Mouse (Mus musculus) intestine, embryonic 15.5 days (tissue): ENCODE results near the gene Map4k4. TPM values are rescaled to one million over a fixed set of nuclear protein-coding genes. Genes with fewer than 3 reads are reported as not detected.

ENCODE experiments used
- ATAC-seq: fragments of 200-750 bp; cut with Nextera tagmentation; 2 replicates; pipeline ENCODE4 v1.8.0; 2017; ENCODE audit warnings: moderate TSS enrichment, moderate library complexity
- H3K27ac ChIP-seq: fragments of 300-500 bp; sonication (generic); 2 replicates; pipeline ENCODE4 v1.5.1; 2015; ENCODE audit warnings: mild to moderate bottlenecking, inconsistent platforms
- H3K27me3 ChIP-seq: fragments of 300-500 bp; sonication (generic); replicated peaks from 2 replicates; pipeline ENCODE4 v1.6.1; 2015; ENCODE audit warnings: inconsistent platforms
- H3K36me3 ChIP-seq: fragments of 300-500 bp; sonication (generic); 2 replicates; pipeline ENCODE4 v1.6.1; 2015; ENCODE audit warnings: inconsistent platforms
- H3K4me1 ChIP-seq: fragments of 300-500 bp; sonication (generic); replicated peaks from 2 replicates; pipeline ENCODE4 v1.6.1; 2015; ENCODE audit warnings: inconsistent platforms
- H3K4me2 ChIP-seq: fragments of 300-500 bp; sonication (generic); replicated peaks from 2 replicates; pipeline ENCODE4 v1.6.1; 2015; ENCODE audit warnings: mild to moderate bottlenecking, inconsistent platforms
- H3K4me3 ChIP-seq: fragments of 300-500 bp; sonication (generic); replicated peaks from 2 replicates; pipeline ENCODE4 v1.5.1; 2015; ENCODE audit warnings: inconsistent platforms
- H3K9ac ChIP-seq: fragments of 300-500 bp; sonication (generic); 2 replicates; pipeline ENCODE4 v1.6.1; 2015; ENCODE audit warnings: inconsistent platforms
- H3K9me3 ChIP-seq: fragments of 300-500 bp; sonication (generic); 2 replicates; pipeline ENCODE4 v1.6.1; 2016; ENCODE audit warnings: inconsistent platforms
- WGBS: fragments of 180-500 bp; shearing (Covaris S2); methylation state at CpG from one replicate; pipeline ENCODE4 v1.1.7; 2015; 5-methylcytosine and 5-hydroxymethylcytosine counted together
- polyA plus RNA-seq: library from polyadenylated mRNA; unstranded; fragments of >200 nt; fragmentation: Nextera tagmentation; extraction: Ambion mirVana; gene quantifications from 2 replicates; pipeline ENCODE4 v1.2.1, GENCODE M21; 2015

Gene Map4k4
- polyA plus RNA-seq, 1 experiment from 2014 or later: 20.0 TPM

GRCm38 (mm10) chr1:39901851-39902703, 1.4 kb downstream of the Map4k4 start:
- Histone ChIP-seq H3K9me3 (no peaks in the 10 kb centered on the region), H3K4me1 (peaks cover 28% of the 10 kb centered on the region), H3K4me2 (peak overlapping the region; percentile 79), H3K9ac (peak overlapping the region; percentile 93), H3K27me3 (no peaks in the 10 kb centered on the region), H3K4me3 (peak overlapping the region; percentile 72), H3K36me3 (no peaks in the 10 kb centered on the region), H3K27ac (peak overlapping the region; percentile 95)
- WGBS: under 1% methylated on average over 26 of the region's 26 CpGs
- no peak for ATAC-seq

DNA sequence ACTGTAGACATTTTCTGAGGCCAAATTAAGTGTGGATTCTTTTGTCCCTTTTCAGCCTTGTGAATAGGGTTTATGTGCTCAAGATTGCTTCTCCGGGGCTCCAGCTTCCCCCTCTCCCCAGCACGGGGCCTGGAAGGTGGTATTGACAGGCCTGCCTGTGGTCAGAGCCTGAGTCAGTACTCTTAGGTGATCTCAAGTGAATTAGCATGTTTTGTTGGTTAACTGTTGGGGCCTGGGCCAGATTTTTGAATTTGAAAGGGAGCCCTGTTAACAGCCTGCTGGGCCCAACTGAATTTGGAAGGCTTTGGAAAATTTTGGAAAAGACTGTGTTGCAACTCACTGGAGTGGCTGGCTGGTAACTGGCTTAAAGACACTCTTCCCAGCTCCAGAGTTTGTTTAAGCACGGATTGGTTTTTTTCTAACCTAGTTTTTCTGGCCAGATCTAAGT, 2.0 kb downstream of the Map4k4 start:
- Histone ChIP-seq H3K9ac (peak overlapping the region; percentile 93), H3K4me3 (peak overlapping the region; percentile 72), H3K4me1 (peaks cover 33% of the 10 kb centered on the region), H3K27me3 (no peaks in the 10 kb centered on the region), H3K27ac (no peak overlapping the region), H3K9me3 (no peaks in the 10 kb centered on the region), H3K4me2 (peak overlapping the region; percentile 79), H3K36me3 (no peaks in the 10 kb centered on the region)
- ATAC-seq: no peak
- WGBS: 4% methylated on average over 3 of the region's 3 CpGs

DNA sequence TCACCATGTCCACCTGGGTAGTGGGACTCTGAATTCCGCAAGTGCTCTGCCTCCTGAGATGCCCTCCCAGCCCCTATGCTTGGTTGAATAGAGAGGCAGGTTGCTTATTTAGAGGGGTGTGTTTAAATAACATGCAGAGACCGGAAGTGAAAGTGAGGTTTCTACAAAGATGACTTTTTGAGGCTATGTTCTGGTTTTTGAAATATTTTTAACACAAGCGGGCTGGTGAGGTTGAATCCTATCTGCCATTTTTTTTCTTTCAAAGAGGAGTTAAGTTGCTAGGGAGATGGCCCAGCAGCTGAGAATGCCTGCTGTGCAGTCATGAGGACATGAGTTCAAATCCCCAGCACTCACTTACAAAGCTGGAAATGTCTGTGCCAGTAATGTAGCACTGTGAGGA, 4.0 kb downstream of the Map4k4 start:
- WGBS: 82% methylated on average over 3 of the region's 3 CpGs
- no peaks in the 10 kb centered on the region for H3K27me3 ChIP-seq
- no peak overlapping the region for H3K9ac ChIP-seq
- H3K4me3 ChIP-seq: no peak overlapping the region
- H3K9me3 ChIP-seq: no peaks in the 10 kb centered on the region
- peaks cover 40% of the 10 kb centered on the region for H3K4me1 ChIP-seq
- no peak overlapping the region for H3K4me2 ChIP-seq
- H3K27ac ChIP-seq: no peak overlapping the region
- H3K36me3 ChIP-seq: no peaks in the 10 kb centered on the region
- no peak for ATAC-seq

DNA sequence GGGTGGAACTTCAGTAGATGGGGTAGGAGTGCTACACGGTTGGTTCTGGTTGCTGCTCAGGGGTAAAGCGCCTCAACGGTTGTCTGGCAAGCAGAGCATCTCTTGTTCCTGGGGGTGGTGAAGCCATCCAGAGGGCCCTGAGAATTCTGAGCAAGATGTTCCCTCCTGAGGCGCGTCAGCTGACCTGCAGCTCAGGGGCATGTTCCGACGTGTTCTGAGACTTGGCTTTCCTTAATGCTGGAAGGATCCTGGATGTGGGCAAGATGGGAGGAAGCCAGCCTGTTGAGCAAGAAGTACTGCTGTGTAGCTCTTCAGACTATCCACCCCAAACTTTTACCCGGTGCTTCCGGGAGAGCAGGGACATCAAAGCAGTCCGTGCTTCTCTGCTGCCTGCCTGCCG, 6.2 kb downstream of the Map4k4 start:
- no peaks in the 10 kb centered on the region for H3K36me3 ChIP-seq
- H3K4me1 ChIP-seq: peaks cover 40% of the 10 kb centered on the region
- no peak overlapping the region for H3K4me3 ChIP-seq
- H3K4me2 ChIP-seq: peak overlapping the region; percentile 10; the same call in 1 of the 2 replicates
- no peak overlapping the region for H3K9ac ChIP-seq
- H3K9me3 ChIP-seq: no peaks in the 10 kb centered on the region
- H3K27ac ChIP-seq: no peak overlapping the region
- ATAC-seq: no peak
- no peaks in the 10 kb centered on the region for H3K27me3 ChIP-seq
- 55% methylated on average over 11 of the region's 11 CpGs for WGBS

GRCm38 (mm10) chr1:39908976-39909375, 8.3 kb downstream of the Map4k4 start:
- WGBS: 90% methylated on average over 2 of the region's 2 CpGs
- Histone ChIP-seq H3K27me3 (no peaks in the 10 kb centered on the region), H3K27ac (no peak overlapping the region), H3K9ac (no peak overlapping the region), H3K4me3 (no peak overlapping the region), H3K36me3 (no peaks in the 10 kb centered on the region), H3K4me1 (peaks cover 32% of the 10 kb centered on the region), H3K4me2 (no peak overlapping the region), H3K9me3 (no peaks in the 10 kb centered on the region)
- no peak for ATAC-seq

DNA sequence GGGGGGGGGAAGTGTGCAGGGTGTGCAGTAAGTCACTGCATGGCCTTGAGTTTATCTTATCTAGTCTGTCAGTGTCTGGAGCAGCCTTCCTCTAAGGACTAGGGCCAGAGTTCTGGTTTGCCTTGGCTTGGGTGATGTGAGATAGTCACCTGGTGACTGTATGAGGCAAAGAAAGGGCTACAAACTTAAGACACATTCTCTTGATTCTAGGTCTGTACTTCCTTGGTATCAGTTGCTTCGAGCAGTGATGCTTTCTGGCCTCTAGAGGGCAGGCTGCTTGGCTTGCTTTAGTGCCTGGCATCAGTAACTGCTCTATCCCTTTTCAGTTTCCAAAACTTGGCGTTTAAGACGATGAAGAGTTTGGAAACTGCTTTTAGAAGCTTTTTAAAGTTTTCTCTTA, 10.7 kb downstream of the Map4k4 start:
- Histone ChIP-seq H3K4me2 (no peak overlapping the region), H3K27me3 (no peaks in the 10 kb centered on the region), H3K9ac (no peak overlapping the region), H3K36me3 (0 out of 2 replicates have a peak, but pooled peaks cover 9% of the 10 kb centered on the region), H3K27ac (no peak overlapping the region), H3K4me3 (no peak overlapping the region), H3K4me1 (peaks cover 23% of the 10 kb centered on the region), H3K9me3 (no peaks in the 10 kb centered on the region)
- ATAC-seq: peak; percentile 36; the same call in 1 of the 2 replicates
- 65% methylated on average over 3 of the region's 3 CpGs for WGBS

- Histone ChIP-seq H3K9ac (no peak overlapping the region), H3K9me3 (no peaks in the 10 kb centered on the region), H3K4me3 (no peak overlapping the region), H3K27me3 (no peaks in the 10 kb centered on the region), H3K4me1 (peaks cover 10% of the 10 kb centered on the region), H3K4me2 (no peak overlapping the region), H3K36me3 (0 out of 2 replicates have a peak, but pooled peaks cover 9% of the 10 kb centered on the region), H3K27ac (no peak overlapping the region)
- 58% methylated on average over 4 of the region's 4 CpGs for WGBS
- ATAC-seq: no peak
These were observed 12.5 kb downstream of the Map4k4 start for GRCm38 (mm10) chr1:39913256-39913655.

DNA sequence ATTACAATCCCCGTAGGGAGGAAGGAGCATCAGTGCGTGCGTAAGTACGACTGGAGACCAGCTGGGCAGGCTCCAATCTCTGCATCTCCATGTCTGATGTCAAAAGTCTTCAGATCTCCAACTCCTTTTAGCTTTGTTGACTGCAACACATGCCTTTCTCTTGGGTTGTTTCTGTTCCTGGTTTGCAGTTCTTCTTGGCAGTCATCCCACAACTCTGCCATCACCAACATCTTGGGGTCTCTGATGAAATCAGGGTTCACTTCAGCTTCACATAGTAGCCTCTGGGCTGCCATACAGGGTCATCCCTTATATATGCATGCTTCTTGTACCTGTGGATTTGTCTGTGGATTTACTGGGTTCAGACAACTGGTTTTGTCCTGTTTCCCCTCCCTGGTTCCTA, 15.4 kb downstream of the Map4k4 start:
- WGBS: 86% methylated on average over 4 of the region's 4 CpGs
- peaks cover 8% of the 10 kb centered on the region; the same call in 1 of the 2 replicates for H3K4me1 ChIP-seq
- no peak overlapping the region for H3K27ac ChIP-seq

DNA sequence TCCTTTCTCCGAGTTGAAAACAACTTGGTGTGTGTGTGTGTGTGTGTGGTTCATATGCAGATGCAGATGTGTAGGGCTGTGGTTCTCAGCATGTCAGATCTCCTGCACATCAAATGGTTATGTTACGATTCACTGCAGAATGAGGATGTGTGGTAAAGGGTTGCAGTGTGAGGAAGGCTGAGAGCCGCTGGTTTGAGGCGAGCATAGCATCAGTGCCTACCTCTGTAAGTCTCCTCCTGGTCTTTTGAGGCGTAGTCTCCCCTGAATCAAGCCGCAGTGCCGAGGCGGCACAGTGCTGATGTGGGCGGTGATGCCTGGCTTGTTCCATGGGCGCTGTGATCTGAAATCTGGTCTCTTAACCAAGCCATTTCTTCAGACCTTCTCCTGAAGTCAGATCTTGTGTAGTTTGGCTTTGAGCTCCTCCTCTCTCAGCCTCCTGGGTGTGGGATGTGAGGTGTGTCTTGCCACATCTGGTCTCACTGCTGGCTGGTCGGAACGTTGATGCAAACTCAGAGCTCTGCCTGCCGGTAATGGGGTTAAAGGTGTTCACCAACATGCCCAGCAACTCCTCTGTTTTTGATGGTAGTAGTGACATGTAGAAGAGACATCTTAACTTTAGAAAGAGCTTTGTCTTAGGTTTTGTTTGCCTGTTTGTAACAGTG, 17.3 kb downstream of the Map4k4 start:
- H3K4me1 ChIP-seq: peaks cover 18% of the 10 kb centered on the region
- H3K9ac ChIP-seq: no peak overlapping the region
- no peak overlapping the region for H3K4me2 ChIP-seq
- H3K36me3 ChIP-seq: 0 out of 2 replicates have a peak, but pooled peaks cover 9% of the 10 kb centered on the region
- H3K9me3 ChIP-seq: no peaks in the 10 kb centered on the region
- no peak overlapping the region for H3K4me3 ChIP-seq
- 69% methylated on average over 13 of the region's 13 CpGs for WGBS
- no peaks in the 10 kb centered on the region for H3K27me3 ChIP-seq
- ATAC-seq: no peak
- no peak overlapping the region for H3K27ac ChIP-seq

More for the DNA sequence above, 15.4 kb downstream of the Map4k4 start:
- no peak for ATAC-seq
- 0 out of 2 replicates have a peak, but pooled peaks cover 9% of the 10 kb centered on the region for H3K36me3 ChIP-seq
- no peak overlapping the region for H3K9ac ChIP-seq
- H3K4me3 ChIP-seq: no peak overlapping the region
- H3K27me3 ChIP-seq: no peaks in the 10 kb centered on the region
- H3K9me3 ChIP-seq: no peaks in the 10 kb centered on the region
- no peak overlapping the region for H3K4me2 ChIP-seq

DNA sequence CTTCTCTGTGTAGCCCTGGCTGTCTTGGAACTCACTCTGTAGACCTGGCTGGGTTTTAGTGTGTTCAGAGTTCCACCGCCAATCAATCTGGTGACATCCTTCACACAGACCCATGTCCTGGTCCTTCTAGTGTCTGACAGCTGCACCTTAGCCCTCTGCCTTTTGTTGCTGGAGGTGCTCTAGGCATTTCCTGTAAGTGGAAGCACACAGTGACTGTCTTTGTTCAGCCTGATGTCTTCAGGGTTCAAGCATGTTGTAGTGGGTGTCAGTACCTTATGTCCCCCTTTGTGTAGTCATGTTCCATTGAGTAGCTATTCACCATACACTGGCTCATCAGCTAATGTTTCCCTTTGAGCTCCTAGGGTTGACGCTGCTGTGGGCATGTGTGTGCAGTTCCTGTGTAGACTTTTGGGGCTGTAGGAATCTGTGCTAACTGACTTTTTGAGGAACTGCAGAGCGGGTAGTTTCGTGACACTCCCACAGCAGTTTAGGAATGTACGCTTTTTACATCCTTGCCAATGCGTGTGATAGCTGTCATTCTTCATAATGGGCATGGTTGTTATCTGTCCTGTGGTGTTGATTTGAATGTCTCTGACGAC, 17.9 kb downstream of the Map4k4 start:
- Histone ChIP-seq H3K36me3 (0 out of 2 replicates have a peak, but pooled peaks cover 9% of the 10 kb centered on the region), H3K9ac (no peak overlapping the region), H3K27me3 (no peaks in the 10 kb centered on the region), H3K27ac (no peak overlapping the region), H3K4me2 (no peak overlapping the region), H3K9me3 (no peaks in the 10 kb centered on the region), H3K4me3 (no peak overlapping the region), H3K4me1 (peaks cover 24% of the 10 kb centered on the region)
- ATAC-seq: no peak
- 67% methylated on average over 7 of the region's 7 CpGs for WGBS

DNA sequence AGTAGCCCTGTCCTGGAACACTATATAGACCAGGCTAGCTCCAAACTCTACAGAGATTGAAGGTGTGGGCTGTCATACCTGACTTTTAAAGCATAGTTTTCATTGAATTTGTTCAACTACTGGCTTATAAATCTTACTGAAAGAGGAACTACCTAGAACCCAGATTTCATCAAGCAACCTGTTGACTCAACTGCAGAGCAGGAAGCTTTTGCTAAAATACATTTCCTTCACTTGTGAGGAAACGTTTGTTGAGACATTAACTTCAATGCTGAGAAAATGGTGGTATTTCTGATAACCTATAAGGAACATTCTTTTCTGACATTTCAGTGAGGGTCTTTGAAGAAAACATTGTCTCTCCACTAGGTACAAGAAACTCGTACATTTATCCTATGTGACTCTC, 19.9 kb downstream of the Map4k4 start:
- Histone ChIP-seq H3K4me2 (no peak overlapping the region), H3K9ac (no peak overlapping the region), H3K27ac (no peak overlapping the region), H3K4me1 (peaks cover 34% of the 10 kb centered on the region), H3K4me3 (no peak overlapping the region), H3K36me3 (0 out of 2 replicates have a peak, but pooled peaks cover under 1% of the 10 kb centered on the region), H3K27me3 (no peaks in the 10 kb centered on the region), H3K9me3 (no peaks in the 10 kb centered on the region)
- WGBS: 62% methylated on average over 2 of the region's 2 CpGs
- ATAC-seq: no peak

- H3K27ac ChIP-seq: no peak overlapping the region
- H3K4me3 ChIP-seq: no peak overlapping the region
- H3K9me3 ChIP-seq: no peaks in the 10 kb centered on the region
- H3K27me3 ChIP-seq: no peaks in the 10 kb centered on the region
- H3K4me1 ChIP-seq: peaks cover 42% of the 10 kb centered on the region
- H3K4me2 ChIP-seq: no peak overlapping the region
- no peak for ATAC-seq
- WGBS: 82% methylated on average over 3 of the region's 3 CpGs
- no peaks in the 10 kb centered on the region for H3K36me3 ChIP-seq
- H3K9ac ChIP-seq: no peak overlapping the region
These were observed 21.3 kb downstream of the Map4k4 start for GRCm38 (mm10) chr1:39921996-39922395.
